Mouse (Mus musculus) mouse trophoblast stem cell (cell line): Measurements from ENCODE around the gene Mettl2.
"Not testable (repeated sequence)": the region's sequence is repeated elsewhere in the genome, so short reads cannot be mapped to it uniquely, and the experiment has no call there.

ENCODE experiments used
- in situ Hi-C, 2 experiments: fragments of 300-500 bp; cut with MseI, MboI; formaldehyde crosslinking; loops; 2 replicates in 1 of 2; 3 replicates in 1 of 2; pipeline ENCODE4 v1.15.1; 2025

The Mettl2 gene

DNA sequence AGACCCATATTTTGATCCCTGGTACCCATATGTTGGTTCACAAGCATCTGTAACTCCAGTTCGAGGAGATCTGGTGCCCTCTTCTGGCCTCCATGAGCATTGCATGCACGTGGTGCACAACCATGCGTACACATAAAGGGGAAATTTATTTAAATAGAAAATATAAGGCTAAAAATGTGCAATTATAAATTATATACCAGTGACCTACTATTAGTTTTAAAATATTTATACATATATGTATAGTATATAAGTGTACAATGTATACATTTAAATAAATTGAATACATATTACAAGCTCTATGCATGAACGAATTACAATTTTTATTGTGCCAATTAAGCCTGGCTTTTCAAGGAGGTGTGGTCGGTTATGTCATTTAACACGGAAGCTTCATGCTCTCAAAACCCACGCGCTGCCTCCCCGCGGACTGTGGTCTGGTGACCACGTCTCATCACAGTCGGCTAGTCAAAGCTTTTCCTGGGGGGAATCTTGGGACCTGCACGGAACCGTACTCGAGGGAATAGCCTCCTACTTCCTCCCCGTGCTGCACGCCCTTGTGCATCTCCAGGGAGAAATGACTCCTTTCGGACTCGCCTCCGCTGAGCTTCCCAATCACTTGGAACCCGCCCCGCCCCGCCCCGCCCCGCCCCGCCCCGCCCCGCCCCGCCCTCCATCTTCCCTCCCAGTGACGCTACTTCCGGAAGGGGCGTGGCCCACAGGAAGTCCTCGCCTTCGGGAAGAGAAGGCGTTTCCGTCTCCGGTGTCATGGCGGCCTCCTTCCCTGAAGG lies at the start of gene Mettl2:
Mettl2 (plus strand) TSS at position 691 of the 785 bp plus-strand sequence.
- in situ Hi-C loops, result no loop called here

- in situ Hi-C loops, result not testable (repeated sequence)
Measured at GRCm38 (mm10) chr11:105112448-105112847, 13.8 kb upstream of the Mettl2 start.

DNA sequence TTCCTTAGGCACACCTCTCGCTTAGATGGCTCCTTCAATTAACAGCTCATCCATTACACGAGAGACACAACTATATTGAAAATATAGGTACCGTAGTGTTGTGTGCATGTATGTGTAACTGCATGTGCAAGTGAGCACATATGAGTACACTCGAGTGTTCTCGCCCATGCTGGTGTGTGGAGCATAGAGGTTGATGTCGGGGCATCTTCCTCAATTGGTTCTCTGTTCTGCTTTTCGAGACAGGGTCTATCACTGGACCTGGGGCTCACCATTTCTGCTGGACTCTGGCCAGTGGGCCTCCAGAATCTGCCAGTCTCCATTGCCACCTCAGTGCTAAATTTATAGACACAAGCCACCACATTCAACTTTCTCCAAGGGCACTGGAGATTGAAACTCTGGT lies 8.4 kb upstream of the Mettl2 start:
- in situ Hi-C loops, result no loop called here

GRCm38 (mm10) chr11:105120551-105121061 lies 5.6 kb upstream of the Mettl2 start:
- in situ Hi-C loops, result no loop called here

GRCm38 (mm10) chr11:105121792-105122191 lies 4.4 kb upstream of the Mettl2 start:
- in situ Hi-C loops, result not testable (repeated sequence)

- in situ Hi-C loops, result no loop called here
Measured at GRCm38 (mm10) chr11:105123986-105124385, 2.2 kb upstream of the Mettl2 start.

GRCm38 (mm10) chr11:105126520-105127029 lies 350 bp downstream of the Mettl2 start:
- in situ Hi-C loops, result no loop called here

DNA sequence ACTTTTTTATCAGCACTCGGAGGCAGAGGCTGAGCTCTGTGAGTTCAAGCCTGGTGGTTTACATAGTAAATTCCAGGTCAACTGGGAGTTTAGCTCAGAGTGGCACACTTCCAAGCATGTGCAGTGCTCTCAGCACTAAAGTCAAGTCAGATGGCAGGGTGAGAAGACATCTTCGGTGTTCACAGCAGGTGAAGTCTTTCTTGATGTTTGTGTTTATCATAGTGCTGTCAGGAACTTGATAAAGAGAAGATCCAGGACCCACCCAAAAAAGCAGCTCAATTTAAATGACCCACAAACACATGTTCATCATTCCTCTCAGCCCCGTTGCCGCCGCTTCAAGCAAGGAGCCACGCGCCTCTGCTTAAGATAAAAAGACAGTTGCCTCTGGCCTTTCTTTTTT lies 9.5 kb downstream of the Mettl2 start:
- in situ Hi-C loops, result no loop called here

- in situ Hi-C loops, result not testable (repeated sequence)
Measured at GRCm38 (mm10) chr11:105137255-105137654, 11.0 kb downstream of the Mettl2 start.

- in situ Hi-C loops, result not testable (repeated sequence)
Measured at GRCm38 (mm10) chr11:105140512-105140911, 14.3 kb downstream of the Mettl2 start.

- in situ Hi-C loops, result no loop called here
Measured at GRCm38 (mm10) chr11:105141115-105141514, 14.9 kb downstream of the Mettl2 start.

DNA sequence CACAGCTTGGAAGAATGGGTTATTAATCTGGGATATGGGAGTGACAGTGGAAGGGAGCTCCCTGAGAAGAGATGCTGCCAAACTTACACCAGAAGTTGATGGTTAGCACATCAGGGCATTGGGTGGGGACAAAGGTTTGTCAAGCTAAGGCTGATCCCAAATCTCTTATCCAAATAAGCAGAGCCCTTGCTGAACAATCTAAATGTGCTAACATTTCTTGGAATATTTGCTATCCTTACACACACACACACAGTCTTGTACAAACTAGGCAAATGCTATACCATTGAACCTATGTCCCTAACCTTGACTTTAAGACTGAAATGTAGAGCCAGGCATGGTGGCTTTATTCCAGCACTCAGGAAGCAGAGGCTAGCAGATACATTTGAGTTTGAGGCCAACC lies 17.3 kb downstream of the Mettl2 start:
- in situ Hi-C loops, result no loop called here

DNA sequence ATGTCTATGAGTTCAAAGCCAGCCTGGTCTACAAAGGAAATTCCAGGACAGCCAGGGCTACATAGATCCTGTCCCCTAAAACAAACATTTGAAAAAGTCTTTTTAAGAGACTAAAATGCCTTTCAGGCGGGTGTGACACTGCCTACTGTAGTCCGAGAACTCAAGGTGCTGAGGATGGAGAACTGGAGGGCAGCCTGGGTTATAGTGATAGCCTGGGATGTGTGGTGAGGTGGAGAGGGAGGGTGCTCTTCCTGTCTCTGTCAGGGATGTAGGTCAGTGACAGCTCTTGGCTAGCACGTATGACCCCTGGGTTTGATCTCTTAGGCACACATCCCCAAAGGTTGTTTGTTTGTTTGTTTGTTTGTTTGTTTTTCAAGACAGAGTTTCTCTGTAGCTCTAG lies 17.9 kb downstream of the Mettl2 start:
- in situ Hi-C loops, result no loop called here

- in situ Hi-C loops, result no loop called here
Measured at GRCm38 (mm10) chr11:105144508-105145210, 18.4 kb downstream of the Mettl2 start.

- in situ Hi-C loops, result no loop called here
Measured at GRCm38 (mm10) chr11:105145211-105145610, 19.0 kb downstream of the Mettl2 start.

- in situ Hi-C loops, result no loop called here
Measured at GRCm38 (mm10) chr11:105146593-105146992, 20.4 kb downstream of the Mettl2 start, which contains the start of gene Gm10842. Gene Gm10842 (plus strand): TSS chr11:105146893.

- in situ Hi-C loops, result no loop called here
Measured at GRCm38 (mm10) chr11:105149353-105149752, 23.1 kb downstream of the Mettl2 start.

GRCm38 (mm10) chr11:105149766-105150165 lies 23.5 kb downstream of the Mettl2 start:
- in situ Hi-C loops, result no loop called here

DNA sequence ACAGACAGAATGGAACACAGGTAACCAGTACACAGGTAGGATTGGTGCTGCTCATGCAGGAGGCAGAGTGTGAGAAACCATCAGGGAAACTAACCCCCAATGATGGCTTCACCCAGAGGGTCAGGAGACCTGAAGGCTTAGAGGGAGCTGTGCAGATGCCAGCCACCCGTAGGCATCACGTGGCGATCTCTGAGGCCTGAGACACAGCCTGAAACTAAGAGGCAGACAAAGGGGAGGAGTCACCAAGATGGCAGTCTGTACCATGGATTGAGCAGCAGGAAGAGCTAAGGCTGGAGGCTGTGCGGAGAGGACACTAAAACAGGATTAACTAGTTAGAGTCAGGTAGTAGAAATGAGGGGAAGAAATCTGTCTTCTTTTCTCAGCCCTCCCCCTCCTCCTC lies 24.5 kb downstream of the Mettl2 start:
- in situ Hi-C loops, result no loop called here

DNA sequence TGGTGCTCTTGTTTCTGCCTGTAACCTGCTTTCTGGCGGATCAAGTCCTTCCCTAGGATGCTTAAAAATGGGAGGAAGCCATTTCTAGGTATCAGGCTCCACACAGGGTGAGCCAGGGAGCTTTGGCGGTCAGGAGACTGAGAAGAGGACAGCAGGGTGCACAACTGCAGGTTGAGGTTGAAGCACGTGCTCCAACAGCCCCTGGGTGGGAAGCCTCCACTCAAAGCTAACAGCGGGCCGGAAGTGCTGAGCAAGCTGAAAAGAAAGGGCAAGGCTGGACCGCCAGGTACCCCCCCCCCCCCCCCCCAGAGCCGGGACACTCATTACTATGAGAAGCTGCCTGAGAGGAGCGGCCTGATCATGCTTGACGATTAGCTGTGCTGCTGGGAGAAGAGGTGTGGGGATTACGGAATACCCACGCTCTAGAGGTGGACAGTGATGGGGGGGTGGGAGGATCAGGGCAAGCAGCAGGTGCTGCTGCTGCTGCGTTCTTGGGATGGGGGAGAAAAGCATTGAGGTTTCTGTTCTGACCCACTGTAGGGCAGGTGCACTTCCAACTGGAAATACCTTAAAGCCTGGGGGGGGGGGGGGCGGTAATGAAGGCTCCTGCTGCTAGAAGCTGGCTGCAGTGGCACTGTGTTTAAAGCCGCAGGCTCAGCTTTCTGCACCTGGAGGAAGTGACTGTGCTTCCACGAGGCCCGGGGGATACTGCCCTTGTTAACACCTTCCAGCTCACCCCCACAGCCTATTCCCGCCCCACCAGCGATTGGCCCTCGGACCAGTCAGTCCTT lies 25.2 kb downstream of the Mettl2 start:
- in situ Hi-C loops, result no loop called here

DNA sequence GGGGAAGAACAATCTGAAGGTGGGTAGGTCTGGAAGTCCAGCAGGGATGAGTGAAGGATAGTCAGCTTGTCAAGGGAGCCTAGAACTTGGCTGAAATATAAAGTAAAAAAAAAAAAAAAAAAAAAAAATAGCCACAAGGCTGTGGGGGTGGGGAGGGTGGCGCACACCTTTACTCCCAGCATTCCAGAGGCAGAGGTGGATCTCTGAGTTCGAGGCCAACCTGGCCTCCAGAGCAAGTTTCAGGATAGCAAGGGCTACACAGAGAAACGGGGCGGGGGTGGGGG lies 25.7 kb downstream of the Mettl2 start:
- in situ Hi-C loops, result no loop called here

- in situ Hi-C loops, result no loop called here
Measured at GRCm38 (mm10) chr11:105152357-105152899, 26.2 kb downstream of the Mettl2 start.
